Mouse (Mus musculus): ENCODE results near the gene Nanog. TPM values are rescaled to one million over a fixed set of nuclear protein-coding genes. Genes with fewer than 3 reads are reported as not detected.
A peak's percentile ranks its signal among the peaks of the same experiment; 100 is the strongest.

Gene Nanog
- 0.31 TPM in 1 of 2 replicates, not detected in the other for polyA plus RNA-seq (2014; fragmentation: Nextera tagmentation; extraction: Ambion mirVana)

- no peak for ATAC-seq (replicated peaks; ENCODE audit: low FRiP score)
- WGBS = 18% methylated on average over 12 of the region's 12 CpGs
These were observed at the start of gene Nanog for GRCm38 (mm10) chr6:122707036-122707800. Gene Nanog (plus strand): TSS chr6:122707489.

GRCm38 (mm10) chr6:122657630-122658029 lies 49.7 kb upstream of the Nanog start:
- no peak overlapping the region for H3K4me3 ChIP-seq (ENCODE audit: low read depth, low read length)
- H3K4me2 ChIP-seq (ENCODE audit: low read depth, low read length, severe bottlenecking) = no peak overlapping the region
- no peak overlapping the region for H3K9ac ChIP-seq (ENCODE audit: low read length)
- no peaks in the 10 kb centered on the region for H3K27me3 ChIP-seq (ENCODE audit: control insufficient read depth, insufficient read depth, low read length)
- 90% methylated on average over 5 of the region's 5 CpGs for WGBS
- H3K4me1 ChIP-seq (replicated peaks; ENCODE audit: control insufficient read depth, insufficient read depth, low read length) = peaks cover 2% of the 10 kb centered on the region; the same call in 1 of the 2 replicates
- no peaks in the 10 kb centered on the region for H3K9me3 ChIP-seq (ENCODE audit: control insufficient read depth, low read length)
- H3K27ac ChIP-seq (ENCODE audit: low read depth, low read length) = no peak overlapping the region
- ATAC-seq (replicated peaks; ENCODE audit: low FRiP score) = no peak
- no peak for DNase-seq (ENCODE audit: low spot score)
- H3K36me3 ChIP-seq (ENCODE audit: control insufficient read depth, insufficient read depth, low read length) = no peaks in the 10 kb centered on the region

More at GRCm38 (mm10) chr6:122707036-122707800, at the start of gene Nanog:
- no peak for DNase-seq (ENCODE audit: low spot score)
- Histone ChIP-seq H3K4me2 (ENCODE audit: low read depth, low read length, severe bottlenecking) (no peak within 1 kb of the TSS), H3K27ac (ENCODE audit: low read depth, low read length) (no peak within 1 kb of the TSS), H3K9ac (ENCODE audit: low read length) (no peak within 1 kb of the TSS), H3K9me3 (ENCODE audit: control insufficient read depth, low read length) (no peaks in the 10 kb centered on the region), H3K27me3 (ENCODE audit: control insufficient read depth, insufficient read depth, low read length) (no peaks in the 10 kb centered on the region; the same call in 1 of the 2 replicates), H3K36me3 (ENCODE audit: control insufficient read depth, insufficient read depth, low read length) (no peaks in the 10 kb centered on the region), H3K4me1 (replicated peaks; ENCODE audit: control insufficient read depth, insufficient read depth, low read length) (no peaks in the 10 kb centered on the region), H3K4me3 (ENCODE audit: low read depth, low read length) (no peak within 1 kb of the TSS)

GRCm38 (mm10) chr6:122659567-122659966 lies 47.7 kb upstream of the Nanog start:
- WGBS = 15% methylated on average over 7 of the region's 7 CpGs

GRCm38 (mm10) chr6:122660601-122661379 lies 46.5 kb upstream of the Nanog start:
- Histone ChIP-seq H3K4me2 (ENCODE audit: low read depth, low read length, severe bottlenecking) (no peak overlapping the region), H3K9ac (ENCODE audit: low read length) (no peak overlapping the region), H3K27me3 (ENCODE audit: control insufficient read depth, insufficient read depth, low read length) (peaks cover 2% of the 10 kb centered on the region; the same call in 1 of the 2 replicates), H3K36me3 (ENCODE audit: control insufficient read depth, insufficient read depth, low read length) (no peaks in the 10 kb centered on the region), H3K4me1 (replicated peaks; ENCODE audit: control insufficient read depth, insufficient read depth, low read length) (0 out of 2 replicates have a peak, but pooled peaks cover 2% of the 10 kb centered on the region), H3K9me3 (ENCODE audit: control insufficient read depth, low read length) (no peaks in the 10 kb centered on the region), H3K27ac (ENCODE audit: low read depth, low read length) (no peak overlapping the region), H3K4me3 (ENCODE audit: low read depth, low read length) (no peak overlapping the region)
- ATAC-seq (replicated peaks; ENCODE audit: low FRiP score) = peak; percentile 28; the same call in 1 of the 2 replicates
- peak; percentile 61 for DNase-seq (ENCODE audit: low spot score)
- 44% methylated on average over 8 of the region's 8 CpGs for WGBS

More at GRCm38 (mm10) chr6:122659567-122659966, 47.7 kb upstream of the Nanog start:
- H3K36me3 ChIP-seq (ENCODE audit: control insufficient read depth, insufficient read depth, low read length) = no peaks in the 10 kb centered on the region
- no peak overlapping the region for H3K9ac ChIP-seq (ENCODE audit: low read length)
- H3K27ac ChIP-seq (ENCODE audit: low read depth, low read length) = no peak overlapping the region
- H3K4me2 ChIP-seq (ENCODE audit: low read depth, low read length, severe bottlenecking) = no peak overlapping the region
- no peak overlapping the region for H3K4me3 ChIP-seq (ENCODE audit: low read depth, low read length)
- H3K9me3 ChIP-seq (ENCODE audit: control insufficient read depth, low read length) = no peaks in the 10 kb centered on the region
- DNase-seq (ENCODE audit: low spot score) = no peak
- ATAC-seq (replicated peaks; ENCODE audit: low FRiP score) = no peak
- H3K27me3 ChIP-seq (ENCODE audit: control insufficient read depth, insufficient read depth, low read length) = peaks cover 2% of the 10 kb centered on the region; the same call in 1 of the 2 replicates
- H3K4me1 ChIP-seq (replicated peaks; ENCODE audit: control insufficient read depth, insufficient read depth, low read length) = peaks cover 4% of the 10 kb centered on the region; the same call in 1 of the 2 replicates

GRCm38 (mm10) chr6:122662551-122663264 lies 44.6 kb upstream of the Nanog start:
- ATAC-seq (replicated peaks; ENCODE audit: low FRiP score) (no peak), DNase-seq (ENCODE audit: low spot score) (peak; percentile 59)
- WGBS = 37% methylated on average over 22 of the region's 22 CpGs

GRCm38 (mm10) chr6:122663596-122664206 lies 43.6 kb upstream of the Nanog start:
- 26% methylated on average over 14 of the region's 14 CpGs for WGBS
- H3K4me1 ChIP-seq (replicated peaks; ENCODE audit: control insufficient read depth, insufficient read depth, low read length) = 0 out of 2 replicates have a peak, but pooled peaks cover 2% of the 10 kb centered on the region

More at GRCm38 (mm10) chr6:122662551-122663264, 44.6 kb upstream of the Nanog start:
- Histone ChIP-seq H3K36me3 (ENCODE audit: control insufficient read depth, insufficient read depth, low read length) (no peaks in the 10 kb centered on the region), H3K9me3 (ENCODE audit: control insufficient read depth, low read length) (no peaks in the 10 kb centered on the region), H3K27me3 (ENCODE audit: control insufficient read depth, insufficient read depth, low read length) (peaks cover 2% of the 10 kb centered on the region; the same call in 1 of the 2 replicates), H3K9ac (ENCODE audit: low read length) (no peak overlapping the region), H3K4me1 (replicated peaks; ENCODE audit: control insufficient read depth, insufficient read depth, low read length) (0 out of 2 replicates have a peak, but pooled peaks cover 2% of the 10 kb centered on the region), H3K4me3 (ENCODE audit: low read depth, low read length) (no peak overlapping the region), H3K4me2 (ENCODE audit: low read depth, low read length, severe bottlenecking) (no peak overlapping the region), H3K27ac (ENCODE audit: low read depth, low read length) (no peak overlapping the region)

GRCm38 (mm10) chr6:122665866-122666265 lies 41.4 kb upstream of the Nanog start:
- H3K9me3 ChIP-seq (ENCODE audit: control insufficient read depth, low read length) = no peaks in the 10 kb centered on the region
- H3K4me1 ChIP-seq (replicated peaks; ENCODE audit: control insufficient read depth, insufficient read depth, low read length) = peaks cover 2% of the 10 kb centered on the region; the same call in 1 of the 2 replicates
- H3K36me3 ChIP-seq (ENCODE audit: control insufficient read depth, insufficient read depth, low read length) = no peaks in the 10 kb centered on the region
- no peak overlapping the region for H3K9ac ChIP-seq (ENCODE audit: low read length)
- H3K27me3 ChIP-seq (ENCODE audit: control insufficient read depth, insufficient read depth, low read length) = peaks cover 2% of the 10 kb centered on the region; the same call in 1 of the 2 replicates
- WGBS = 88% methylated on average over 7 of the region's 7 CpGs
- no peak overlapping the region for H3K4me2 ChIP-seq (ENCODE audit: low read depth, low read length, severe bottlenecking)
- ATAC-seq (replicated peaks; ENCODE audit: low FRiP score) (no peak), DNase-seq (ENCODE audit: low spot score) (no peak)
- no peak overlapping the region for H3K27ac ChIP-seq (ENCODE audit: low read depth, low read length)
- H3K4me3 ChIP-seq (ENCODE audit: low read depth, low read length) = no peak overlapping the region

More at GRCm38 (mm10) chr6:122663596-122664206, 43.6 kb upstream of the Nanog start:
- ATAC-seq (replicated peaks; ENCODE audit: low FRiP score) (no peak), DNase-seq (ENCODE audit: low spot score) (no peak)
- Histone ChIP-seq H3K36me3 (ENCODE audit: control insufficient read depth, insufficient read depth, low read length) (no peaks in the 10 kb centered on the region), H3K9me3 (ENCODE audit: control insufficient read depth, low read length) (no peaks in the 10 kb centered on the region), H3K27me3 (ENCODE audit: control insufficient read depth, insufficient read depth, low read length) (peaks cover 2% of the 10 kb centered on the region; the same call in 1 of the 2 replicates), H3K4me2 (ENCODE audit: low read depth, low read length, severe bottlenecking) (no peak overlapping the region), H3K27ac (ENCODE audit: low read depth, low read length) (no peak overlapping the region), H3K4me3 (ENCODE audit: low read depth, low read length) (no peak overlapping the region), H3K9ac (ENCODE audit: low read length) (no peak overlapping the region)
